Mouse (Mus musculus) embryonic facial prominence, embryonic 14.5 days (tissue): ENCODE measurements at regions not wholly inside any gene's neighbourhood (a gene's known extent, or its start where the extent isn't known, plus 50 kb on each side); places are given as distances from the start of the nearest gene placed in this dataset.

Experiments
- ATAC-seq: fragments of 200-750 bp; cut with Nextera tagmentation; 2 replicates; pipeline ENCODE4 v1.8.0; 2017; ENCODE audit warnings: low read depth, moderate number of reproducible peaks, moderate TSS enrichment
- DNase-seq: peaks from one replicate; pipeline ENCODE4 v3.0.0-alpha.2; 2015; ENCODE audit warnings: low spot score
- H3K27ac ChIP-seq: fragments of 300-500 bp; sonication (generic); replicated peaks from 2 replicates; pipeline ENCODE4 v1.5.1; 2014; ENCODE audit warnings: low read depth, mild to moderate bottlenecking, low read length, moderate library complexity
- H3K27me3 ChIP-seq: fragments of 300-500 bp; sonication (generic); replicated peaks from 2 replicates; pipeline ENCODE4 v1.6.1; 2014; ENCODE audit warnings: low read length; ENCODE audit not compliant: control insufficient read depth, insufficient read depth
- H3K36me3 ChIP-seq: fragments of 300-500 bp; sonication (generic); 2 replicates; pipeline ENCODE4 v1.6.1; 2014; ENCODE audit warnings: low read length, mixed read lengths; ENCODE audit not compliant: control insufficient read depth, insufficient read depth
- H3K4me1 ChIP-seq: fragments of 300-500 bp; sonication (generic); 2 replicates; pipeline ENCODE4 v1.6.1; 2014; ENCODE audit warnings: antibody characterized with exemption, low read length; ENCODE audit not compliant: control insufficient read depth, insufficient read depth
- H3K4me2 ChIP-seq: fragments of 300-500 bp; sonication (generic); 2 replicates; pipeline ENCODE4 v1.6.1; 2014; ENCODE audit warnings: low read depth, mild to moderate bottlenecking, low read length, moderate library complexity, mixed read lengths
- H3K4me3 ChIP-seq: fragments of 300-500 bp; sonication (generic); 2 replicates; pipeline ENCODE4 v1.5.1; 2014; ENCODE audit warnings: low read depth, mild to moderate bottlenecking, low read length
- H3K9ac ChIP-seq: fragments of 300-500 bp; sonication (generic); 2 replicates; pipeline ENCODE4 v1.6.1; 2014; ENCODE audit warnings: low read depth, mild to moderate bottlenecking, low read length, moderate library complexity, mixed read lengths
- H3K9me3 ChIP-seq: fragments of 300-500 bp; sonication (generic); 2 replicates; pipeline ENCODE4 v1.6.1; 2016; ENCODE audit warnings: low read length; ENCODE audit not compliant: control insufficient read depth
- WGBS: fragments of 180-500 bp; shearing (Covaris S2); extraction: QIAGEN DNeasy Blood & Tissue Kit; methylation state at CpG from one replicate; pipeline ENCODE4 v1.1.7; 2014; 5-methylcytosine and 5-hydroxymethylcytosine counted together

- Histone ChIP-seq H3K27ac (no peak overlapping the region), H3K27me3 (no peaks in the 10 kb centered on the region), H3K9me3 (no peaks in the 10 kb centered on the region), H3K4me2 (no peak overlapping the region), H3K9ac (no peak overlapping the region), H3K36me3 (no peaks in the 10 kb centered on the region), H3K4me3 (no peak overlapping the region), H3K4me1 (no peaks in the 10 kb centered on the region)
- no peak for DNase-seq
- WGBS, result 69% methylated on average over 5 of the region's 5 CpGs
- ATAC-seq, result no peak
Measured at GRCm38 (mm10) chr15:10830478-10830877, 116.1 kb upstream of the Rai14 start.

GRCm38 (mm10) chr15:10831106-10831505 lies 116.7 kb upstream of the Rai14 start:
- Histone ChIP-seq H3K27ac (no peak overlapping the region), H3K9ac (no peak overlapping the region), H3K4me1 (no peaks in the 10 kb centered on the region), H3K36me3 (no peaks in the 10 kb centered on the region), H3K27me3 (no peaks in the 10 kb centered on the region), H3K9me3 (no peaks in the 10 kb centered on the region), H3K4me3 (no peak overlapping the region), H3K4me2 (no peak overlapping the region)
- WGBS, result 75% methylated on average over 5 of the region's 5 CpGs
- no peak for ATAC-seq
- no peak for DNase-seq

- Histone ChIP-seq H3K36me3 (no peaks in the 10 kb centered on the region), H3K4me1 (no peaks in the 10 kb centered on the region), H3K4me2 (no peak overlapping the region), H3K9me3 (no peaks in the 10 kb centered on the region), H3K27ac (no peak overlapping the region), H3K27me3 (no peaks in the 10 kb centered on the region), H3K4me3 (no peak overlapping the region), H3K9ac (no peak overlapping the region)
- no peak for ATAC-seq
- no peak for DNase-seq
- WGBS, result 48% methylated on average over 1 of the region's 1 CpGs
Measured at GRCm38 (mm10) chr15:10832331-10832730, 117.9 kb upstream of the Rai14 start.

GRCm38 (mm10) chr15:10833866-10834571 lies 118.1 kb upstream of the C1qtnf3 start:
- no peaks in the 10 kb centered on the region for H3K9me3 ChIP-seq
- H3K27me3 ChIP-seq, result no peaks in the 10 kb centered on the region
- H3K9ac ChIP-seq, result no peak overlapping the region
- H3K4me2 ChIP-seq, result no peak overlapping the region
- no peak for ATAC-seq
- 77% methylated on average over 7 of the region's 7 CpGs for WGBS
- H3K27ac ChIP-seq, result no peak overlapping the region
- no peaks in the 10 kb centered on the region for H3K4me1 ChIP-seq
- no peak for DNase-seq
- no peaks in the 10 kb centered on the region for H3K36me3 ChIP-seq
- H3K4me3 ChIP-seq, result no peak overlapping the region

- ATAC-seq (no peak), DNase-seq (no peak)
- Histone ChIP-seq H3K36me3 (no peaks in the 10 kb centered on the region), H3K9me3 (no peaks in the 10 kb centered on the region), H3K9ac (no peak overlapping the region), H3K4me3 (no peak overlapping the region), H3K27me3 (no peaks in the 10 kb centered on the region), H3K4me1 (no peaks in the 10 kb centered on the region), H3K4me2 (no peak overlapping the region), H3K27ac (no peak overlapping the region)
- 90% methylated on average over 1 of the region's 1 CpGs for WGBS
Measured at GRCm38 (mm10) chr15:10838584-10839288, 113.4 kb upstream of the C1qtnf3 start.

- DNase-seq, result no peak
- 55% methylated on average over 4 of the region's 4 CpGs for WGBS
- Histone ChIP-seq H3K4me3 (no peak overlapping the region), H3K36me3 (no peaks in the 10 kb centered on the region), H3K4me2 (no peak overlapping the region), H3K4me1 (no peaks in the 10 kb centered on the region), H3K27me3 (no peaks in the 10 kb centered on the region), H3K27ac (no peak overlapping the region), H3K9me3 (no peaks in the 10 kb centered on the region), H3K9ac (no peak overlapping the region)
- no peak for ATAC-seq
Measured at GRCm38 (mm10) chr15:10840621-10841034, 111.5 kb upstream of the C1qtnf3 start.

GRCm38 (mm10) chr15:10843060-10843695 lies 109.0 kb upstream of the C1qtnf3 start:
- Histone ChIP-seq H3K27me3 (no peaks in the 10 kb centered on the region), H3K4me3 (no peak overlapping the region), H3K9ac (no peak overlapping the region), H3K27ac (no peak overlapping the region), H3K4me1 (no peaks in the 10 kb centered on the region), H3K9me3 (no peaks in the 10 kb centered on the region), H3K36me3 (no peaks in the 10 kb centered on the region), H3K4me2 (no peak overlapping the region)
- ATAC-seq (no peak), DNase-seq (no peak)
- 50% methylated on average over 3 of the region's 3 CpGs for WGBS

GRCm38 (mm10) chr15:10846722-10847121 lies 105.4 kb upstream of the C1qtnf3 start:
- H3K9ac ChIP-seq, result no peak overlapping the region

More at GRCm38 (mm10) chr15:10846722-10847121, 105.4 kb upstream of the C1qtnf3 start:
- Histone ChIP-seq H3K4me3 (no peak overlapping the region), H3K36me3 (no peaks in the 10 kb centered on the region), H3K27ac (no peak overlapping the region), H3K4me1 (no peaks in the 10 kb centered on the region), H3K9me3 (no peaks in the 10 kb centered on the region), H3K4me2 (no peak overlapping the region), H3K27me3 (no peaks in the 10 kb centered on the region)
- no peak for ATAC-seq
- DNase-seq, result no peak
- WGBS, result 89% methylated on average over 4 of the region's 4 CpGs
